Mouse (Mus musculus): ENCODE measurements around the gene Usp33.

- TF ChIP-seq CTCF (IDR thresholded peaks at IDR 0.05; ENCODE audit: borderline replicate concordance, insufficient read depth, low read depth, low read length) (no peak), POLR2A (IDR thresholded peaks at IDR 0.05; ENCODE audit: borderline replicate concordance, insufficient read depth, low read length) (no peak)
These were observed 9.1 kb downstream of the Usp33 start for GRCm38 (mm10) chr3:152355361-152355760.

Measured in cerebellum, adult 2 months (tissue).